Mouse (Mus musculus) CH12.LX (cell line): ENCODE measurements around the gene Igfbp3. TPM values are rescaled to one million over a fixed set of nuclear protein-coding genes. Genes with fewer than 3 reads are reported as not detected.

Experiments
- DNase-seq: peaks from one replicate; pipeline ENCODE4 v3.0.0-alpha.2; 2013; ENCODE audit errors: extremely low read depth
- H3K27ac ChIP-seq: 2 replicates; pipeline ENCODE4 v1.5.1; 2012; ENCODE audit warnings: low read depth, mild to moderate bottlenecking, control low read depth, moderate library complexity; ENCODE audit not compliant: insufficient read depth
- H3K27me3 ChIP-seq: replicated peaks from 2 replicates; pipeline ENCODE3; 2012; ENCODE audit warnings: inconsistent platforms
- H3K36me3 ChIP-seq, 2 experiments: replicated peaks in 1 of 2; 2 replicates each; pipeline versions ENCODE3 to v1.6.1; 2012; ENCODE audit warnings: inconsistent platforms in 1 of 2, low read length in 1 of 2, mild to moderate bottlenecking in 1 of 2, mixed read lengths in 1 of 2, moderate library complexity in 1 of 2; ENCODE audit not compliant: control insufficient read depth in 1 of 2, insufficient read depth in 1 of 2
- H3K4me1 ChIP-seq, 2 experiments: 2 replicates each; pipeline ENCODE4 v1.6.1; 2012; ENCODE audit warnings: inconsistent platforms in 1 of 2, moderate library complexity in 1 of 2; ENCODE audit not compliant: insufficient read depth in 2 of 2, control insufficient read depth in 1 of 2
- H3K4me2 ChIP-seq: 2 replicates; pipeline ENCODE4 v1.6.1; 2012; ENCODE audit warnings: low read depth, mild to moderate bottlenecking, control low read depth; ENCODE audit not compliant: poor library complexity, insufficient read depth, severe bottlenecking
- H3K4me3 ChIP-seq, 3 experiments: fragments of 150-350 bp in 1 of 3; sonication (generic) in 1 of 3; replicated peaks in 1 of 3; 2 replicates each; pipeline versions ENCODE3 to v1.5.1; 2011 to 2012; ENCODE audit warnings: low read depth in 2 of 3, low read length in 2 of 3, mild to moderate bottlenecking in 2 of 3, moderate library complexity in 2 of 3, control low read depth in 1 of 3, improper control_type of control experiment in 1 of 3, inconsistent platforms in 1 of 3, mixed read lengths in 1 of 3; ENCODE audit not compliant: poor library complexity in 1 of 3
- H3K79me2 ChIP-seq: replicated peaks from 2 replicates; pipeline ENCODE4 v1.6.1; 2012; ENCODE audit warnings: mild to moderate bottlenecking, moderate library complexity; ENCODE audit not compliant: control insufficient read depth, poor library complexity, insufficient read depth, severe bottlenecking; ENCODE audit errors: extremely low read depth
- H3K9ac ChIP-seq: 2 replicates; pipeline ENCODE4 v1.6.1; 2012; ENCODE audit warnings: low read depth, mild to moderate bottlenecking, control low read depth, moderate library complexity; ENCODE audit not compliant: insufficient read depth
- H3K9me3 ChIP-seq: replicated peaks from 2 replicates; pipeline ENCODE3; 2012; ENCODE audit warnings: low read length, inconsistent platforms, mixed read lengths
- BHLHE40 ChIP-seq: IDR thresholded peaks from 2 replicates; pipeline ENCODE4 v1.6.1; 2011; ENCODE audit warnings: mild to moderate bottlenecking, low read depth, low read length, improper control_type of control experiment
- CHD2 ChIP-seq: IDR thresholded peaks from 2 replicates; pipeline ENCODE4 v1.6.1; 2011; ENCODE audit warnings: low read length, improper control_type of control experiment
- ELF1 ChIP-seq: IDR thresholded peaks from 2 replicates; pipeline ENCODE4 v1.6.1; 2014; ENCODE audit warnings: low read depth, mild to moderate bottlenecking, inconsistent platforms, low read length, improper control_type of control experiment
- JUND ChIP-seq: conservative IDR thresholded peaks from 2 replicates; pipeline ENCODE4 v1.6.1; 2011; ENCODE audit warnings: low read depth, low read length, improper control_type of control experiment
- MAX ChIP-seq: IDR thresholded peaks from 2 replicates; pipeline ENCODE4 v1.6.1; 2011; ENCODE audit warnings: low read length, improper control_type of control experiment
- MAZ ChIP-seq: IDR thresholded peaks from 2 replicates; pipeline ENCODE4 v1.6.1; 2012; ENCODE audit warnings: low read depth, mild to moderate bottlenecking, inconsistent platforms, low read length, improper control_type of control experiment, moderate library complexity
- MEF2A ChIP-seq: IDR thresholded peaks from 2 replicates; pipeline ENCODE4 v1.6.1; 2014; ENCODE audit warnings: low read depth, mild to moderate bottlenecking, inconsistent platforms, low read length, improper control_type of control experiment, borderline replicate concordance
- MYC ChIP-seq: IDR thresholded peaks from 2 replicates; pipeline ENCODE4 v1.6.1; 2011; ENCODE audit warnings: low read depth, mild to moderate bottlenecking, improper control_type of control experiment, low read length
- PAX5 ChIP-seq: IDR thresholded peaks from 2 replicates; pipeline ENCODE4 v1.6.1; 2012; ENCODE audit warnings: low read length, inconsistent platforms, mixed read lengths
- POLR2A ChIP-seq: IDR thresholded peaks from 2 replicates; pipeline ENCODE4 v1.6.1; 2011; ENCODE audit warnings: low read depth, mild to moderate bottlenecking, improper control_type of control experiment, low read length
- POLR2AphosphoS2 ChIP-seq: IDR thresholded peaks from 2 replicates; pipeline ENCODE4 v1.6.1; 2011; ENCODE audit warnings: low read depth, low read length, improper control_type of control experiment
- RAD21 ChIP-seq: IDR thresholded peaks from 2 replicates; pipeline ENCODE4 v1.6.1; 2011; ENCODE audit warnings: low read depth, mild to moderate bottlenecking, low read length, improper control_type of control experiment, moderate library complexity
- RCOR1 ChIP-seq: conservative IDR thresholded peaks from 2 replicates; pipeline ENCODE4 v1.6.1; 2012; ENCODE audit warnings: low read depth, mild to moderate bottlenecking, inconsistent platforms, low read length, improper control_type of control experiment
- SIN3A ChIP-seq: IDR thresholded peaks from 2 replicates; pipeline ENCODE4 v1.6.1; 2012; ENCODE audit warnings: low read length, improper control_type of control experiment, inconsistent platforms
- TBP ChIP-seq: conservative IDR thresholded peaks from 2 replicates; pipeline ENCODE4 v1.6.1; 2011; ENCODE audit warnings: low read depth, low read length, improper control_type of control experiment
- dilution Hi-C: fragments of 300-500 bp; cut with MboI; formaldehyde crosslinking; loops from 2 replicates; pipeline ENCODE4 v1.14.3; 2020; ENCODE audit warnings: low sequenced_read_pairs; ENCODE audit not compliant: extremely low pct_unique_long_range_greater_than_20kb, extremely low pct_ligation_motif_present
- in situ Hi-C: fragments of 300-500 bp; cut with MboI; formaldehyde crosslinking; loops from 3 replicates; pipeline ENCODE4 v1.14.3; 2019; ENCODE audit warnings: low sequenced_read_pairs, low pct_ligation_motif_present, low pct_unique_long_range_greater_than_20kb, mixed read lengths
- polyA plus RNA-seq: library from polyadenylated mRNA; unstranded; fragments of >175 nt; gene quantifications from 2 replicates; pipeline ENCODE4 v1.2.1, GENCODE M21; 2012; ENCODE audit warnings: low read depth; ENCODE audit not compliant: insufficient read length
- total RNA-seq, 2 experiments: library from RNA; depleted of rRNA; stranded (reverse); fragments of 300-350 nt in 1 of 2; fragments of >200 nt in 1 of 2; gene quantifications; 2 replicates each; pipeline ENCODE4 v1.2.3; 2012 to 2014

The Igfbp3 gene
- total and polyA plus RNA-seq, 3 experiments: not detected

- no peak for DNase-seq
- TF ChIP-seq PAX5 (no peak), RCOR1 (no peak), CHD2 (no peak), BHLHE40 (no peak), ELF1 (no peak), RAD21 (no peak), POLR2AphosphoS2 (no peak), MYC (no peak), MAX (no peak), MEF2A (no peak), SIN3A (no peak), JUND (no peak)
- H3K27ac ChIP-seq: no peak overlapping the region
- in situ Hi-C loops: no loop called here
- no peaks in the 10 kb centered on the region for H3K4me1 ChIP-seq
- dilution Hi-C loops: no loop called here
- H3K79me2 ChIP-seq: no peaks in the 10 kb centered on the region
- H3K27me3 ChIP-seq: peaks cover 5% of the 10 kb centered on the region
- H3K9ac ChIP-seq: no peak overlapping the region
- no peak overlapping the region for H3K4me3 ChIP-seq
- H3K9me3 ChIP-seq: peaks cover 27% of the 10 kb centered on the region
- H3K4me2 ChIP-seq: no peak overlapping the region
- no peaks in the 10 kb centered on the region for H3K36me3 ChIP-seq
These were observed 31.1 kb upstream of the Igfbp3 start for GRCm38 (mm10) chr11:7244782-7245181.

- no peak overlapping the region for H3K4me2 ChIP-seq
- H3K9me3 ChIP-seq: peaks cover 40% of the 10 kb centered on the region
- DNase-seq: no peak
- no peak overlapping the region for H3K4me3 ChIP-seq
- H3K4me1 ChIP-seq: no peaks in the 10 kb centered on the region
- dilution Hi-C loops: no loop called here
- in situ Hi-C loops: no loop called here
- peaks cover 1% of the 10 kb centered on the region for H3K27me3 ChIP-seq
- no peaks in the 10 kb centered on the region for H3K79me2 ChIP-seq
- H3K27ac ChIP-seq: no peak overlapping the region
- H3K9ac ChIP-seq: no peak overlapping the region
- TF ChIP-seq TBP: no peak
- TF ChIP-seq POLR2AphosphoS2: no peak
- TF ChIP-seq SIN3A: no peak
- TF ChIP-seq RCOR1: no peak
- no peak for TF ChIP-seq MAZ
- TF ChIP-seq POLR2A: no peak
- no peak for TF ChIP-seq MEF2A
- no peaks in the 10 kb centered on the region for H3K36me3 ChIP-seq
These were observed 25.5 kb upstream of the Igfbp3 start for GRCm38 (mm10) chr11:7239041-7239740.
